Mouse (Mus musculus) kidney, embryonic 16.5 days (tissue): Measurements from ENCODE around the gene Gns. TPM values are rescaled to one million over a fixed set of nuclear protein-coding genes. Genes with fewer than 3 reads are reported as not detected.

Experiments used
- ATAC-seq: fragments of 200-750 bp; cut with Nextera tagmentation; 2 replicates; pipeline ENCODE4 v1.8.0; 2017; ENCODE audit warnings: moderate TSS enrichment; ENCODE audit not compliant: low FRiP score, low TSS enrichment
- H3K27ac ChIP-seq: fragments of 300-500 bp; sonication (generic); 2 replicates; pipeline ENCODE4 v1.5.1; 2014; ENCODE audit warnings: low read length
- H3K27me3 ChIP-seq: fragments of 300-500 bp; sonication (generic); 2 replicates; pipeline ENCODE4 v1.6.1; 2014; ENCODE audit warnings: low read length, control low read depth, mixed read lengths; ENCODE audit not compliant: insufficient read depth
- H3K36me3 ChIP-seq: fragments of 300-500 bp; sonication (generic); 2 replicates; pipeline ENCODE4 v1.6.1; 2014; ENCODE audit warnings: low read length, control low read depth, mixed read lengths; ENCODE audit not compliant: insufficient read depth
- H3K4me1 ChIP-seq: fragments of 300-500 bp; sonication (generic); 2 replicates; pipeline ENCODE4 v1.6.1; 2014; ENCODE audit warnings: low read length, control low read depth, mixed read lengths; ENCODE audit not compliant: insufficient read depth
- H3K4me2 ChIP-seq: fragments of 300-500 bp; sonication (generic); replicated peaks from 2 replicates; pipeline ENCODE4 v1.6.1; 2014; ENCODE audit warnings: low read depth, low read length
- H3K4me3 ChIP-seq: fragments of 300-500 bp; sonication (generic); 2 replicates; pipeline ENCODE4 v1.5.1; 2014; ENCODE audit warnings: mild to moderate bottlenecking, low read length
- H3K9ac ChIP-seq: fragments of 300-500 bp; sonication (generic); replicated peaks from 2 replicates; pipeline ENCODE4 v1.6.1; 2014; ENCODE audit warnings: low read length
- H3K9me3 ChIP-seq: fragments of 300-500 bp; sonication (generic); 2 replicates; pipeline ENCODE4 v1.6.1; 2016; ENCODE audit warnings: low read length, control low read depth
- WGBS: fragments of 180-500 bp; shearing (Covaris S2); extraction: QIAGEN DNeasy Blood & Tissue Kit; methylation state at CpG from one replicate; pipeline ENCODE4 v1.1.7; 2014; 5-methylcytosine and 5-hydroxymethylcytosine counted together
- polyA plus RNA-seq: library from polyadenylated mRNA; unstranded; fragments of >200 nt; fragmentation: Nextera tagmentation; extraction: Ambion mirVana; gene quantifications from 2 replicates; pipeline ENCODE4 v1.2.1, GENCODE M21; 2015

Gns gene
- polyA plus RNA-seq, 1 experiment from 2014 or later, result 52.4 TPM

GRCm38 (mm10) chr10:121375649-121376493 lies 11.0 kb downstream of the Gns start:
- whole genome bisulfite sequencing, result 40% methylated on average over 24 of the region's 24 CpGs
- Histone ChIP-seq H3K9me3 (no peaks in the 10 kb centered on the region), H3K36me3 (peaks cover 34% of the 10 kb centered on the region), H3K4me1 (peaks cover 25% of the 10 kb centered on the region), H3K27me3 (no peaks in the 10 kb centered on the region), H3K4me3 (no peak overlapping the region), H3K4me2 (no peak overlapping the region), H3K27ac (peak overlapping the region; percentile 36), H3K9ac (0 out of 2 replicates have a peak overlapping the region, but pooled peaks have one; percentile 20)
- ATAC-seq, result peak; percentile 90

GRCm38 (mm10) chr10:121376530-121377271 lies 11.8 kb downstream of the Gns start:
- peaks cover 42% of the 10 kb centered on the region for H3K36me3 ChIP-seq
- ATAC-seq, result peak; percentile 57

GRCm38 (mm10) chr10:121379387-121379786 lies 14.5 kb downstream of the Gns start:
- Histone ChIP-seq H3K4me1 (peaks cover 25% of the 10 kb centered on the region), H3K9me3 (no peaks in the 10 kb centered on the region), H3K36me3 (peaks cover 55% of the 10 kb centered on the region), H3K9ac (no peak overlapping the region), H3K4me3 (no peak overlapping the region), H3K27me3 (no peaks in the 10 kb centered on the region), H3K27ac (no peak overlapping the region), H3K4me2 (no peak overlapping the region)
- no peak for ATAC-seq
- WGBS, result 97% methylated on average over 3 of the region's 3 CpGs

More at GRCm38 (mm10) chr10:121376530-121377271, 11.8 kb downstream of the Gns start:
- H3K27ac ChIP-seq, result peak overlapping the region; percentile 36
- H3K27me3 ChIP-seq, result no peaks in the 10 kb centered on the region
- 0 out of 2 replicates have a peak overlapping the region, but pooled peaks have one; percentile 20 for H3K9ac ChIP-seq
- no peak overlapping the region for H3K4me3 ChIP-seq
- H3K9me3 ChIP-seq, result no peaks in the 10 kb centered on the region
- WGBS, result 73% methylated on average over 24 of the region's 24 CpGs
- peaks cover 25% of the 10 kb centered on the region for H3K4me1 ChIP-seq
- no peak overlapping the region for H3K4me2 ChIP-seq

GRCm38 (mm10) chr10:121381280-121381679 lies 16.4 kb downstream of the Gns start:
- no peaks in the 10 kb centered on the region for H3K27me3 ChIP-seq
- H3K27ac ChIP-seq, result no peak overlapping the region
- 89% methylated on average over 18 of the region's 18 CpGs for WGBS
- no peaks in the 10 kb centered on the region for H3K9me3 ChIP-seq
- H3K4me2 ChIP-seq, result no peak overlapping the region
- H3K4me3 ChIP-seq, result no peak overlapping the region
- peaks cover 10% of the 10 kb centered on the region for H3K4me1 ChIP-seq
- H3K9ac ChIP-seq, result no peak overlapping the region
- peaks cover 63% of the 10 kb centered on the region for H3K36me3 ChIP-seq
- ATAC-seq, result no peak

- Histone ChIP-seq H3K27ac (no peak overlapping the region), H3K27me3 (no peaks in the 10 kb centered on the region), H3K4me3 (no peak overlapping the region), H3K36me3 (peaks cover 56% of the 10 kb centered on the region), H3K9ac (no peak overlapping the region), H3K4me1 (0 out of 2 replicates have a peak, but pooled peaks cover 3% of the 10 kb centered on the region), H3K9me3 (no peaks in the 10 kb centered on the region), H3K4me2 (no peak overlapping the region)
- ATAC-seq, result no peak
- 91% methylated on average over 13 of the region's 13 CpGs for WGBS
These were observed 19.8 kb downstream of the Gns start for GRCm38 (mm10) chr10:121384710-121385109.

- Histone ChIP-seq H3K4me3 (no peak overlapping the region), H3K27me3 (no peaks in the 10 kb centered on the region), H3K9me3 (no peaks in the 10 kb centered on the region), H3K36me3 (peaks cover 59% of the 10 kb centered on the region), H3K4me2 (no peak overlapping the region), H3K4me1 (0 out of 2 replicates have a peak, but pooled peaks cover 3% of the 10 kb centered on the region), H3K27ac (no peak overlapping the region), H3K9ac (no peak overlapping the region)
- ATAC-seq, result no peak
- WGBS, result 95% methylated on average over 6 of the region's 6 CpGs
These were observed 20.8 kb downstream of the Gns start for GRCm38 (mm10) chr10:121385695-121386094.

GRCm38 (mm10) chr10:121386347-121386746 lies 21.5 kb downstream of the Gns start:
- Histone ChIP-seq H3K27ac (no peak overlapping the region), H3K9ac (no peak overlapping the region), H3K36me3 (peaks cover 59% of the 10 kb centered on the region), H3K27me3 (no peaks in the 10 kb centered on the region), H3K4me1 (0 out of 2 replicates have a peak, but pooled peaks cover 3% of the 10 kb centered on the region), H3K9me3 (no peaks in the 10 kb centered on the region), H3K4me3 (no peak overlapping the region), H3K4me2 (no peak overlapping the region)
- no peak for ATAC-seq
- WGBS, result 33% methylated on average over 9 of the region's 9 CpGs

- no peak for ATAC-seq
- no peak overlapping the region for H3K9ac ChIP-seq
- WGBS, result 79% methylated on average over 10 of the region's 10 CpGs
- no peaks in the 10 kb centered on the region for H3K9me3 ChIP-seq
- H3K27me3 ChIP-seq, result no peaks in the 10 kb centered on the region
- no peak overlapping the region for H3K4me2 ChIP-seq
- H3K36me3 ChIP-seq, result peaks cover 68% of the 10 kb centered on the region
- 0 out of 2 replicates have a peak, but pooled peaks cover 3% of the 10 kb centered on the region for H3K4me1 ChIP-seq
- H3K4me3 ChIP-seq, result no peak overlapping the region
- H3K27ac ChIP-seq, result no peak overlapping the region
These were observed 25.7 kb downstream of the Gns start for GRCm38 (mm10) chr10:121390602-121391001.

- no peak overlapping the region for H3K4me3 ChIP-seq
- no peaks in the 10 kb centered on the region for H3K27me3 ChIP-seq
- peaks cover 75% of the 10 kb centered on the region for H3K36me3 ChIP-seq
- no peak overlapping the region for H3K4me2 ChIP-seq
- no peaks in the 10 kb centered on the region for H3K9me3 ChIP-seq
- H3K27ac ChIP-seq, result no peak overlapping the region
- no peak overlapping the region for H3K9ac ChIP-seq
- ATAC-seq, result no peak
- 94% methylated on average over 8 of the region's 8 CpGs for WGBS
- no peaks in the 10 kb centered on the region for H3K4me1 ChIP-seq
These were observed 27.0 kb downstream of the Gns start for GRCm38 (mm10) chr10:121391901-121392300.
